Mouse (Mus musculus) heart, embryonic 13.5 days (tissue): ENCODE measurements around the gene Yaf2. TPM values are rescaled to one million over a fixed set of nuclear protein-coding genes. Genes with fewer than 3 reads are reported as not detected.
A peak's percentile ranks its signal among the peaks of the same experiment; 100 is the strongest.

Experiments used
- ATAC-seq: fragments of 200-750 bp; cut with Nextera tagmentation; 2 replicates; pipeline ENCODE4 v1.8.0; 2017; ENCODE audit warnings: moderate TSS enrichment; ENCODE audit not compliant: insufficient number of reproducible peaks, low FRiP score, low TSS enrichment; ENCODE audit errors: extremely low read depth
- H3K27ac ChIP-seq: fragments of 300-500 bp; sonication (generic); replicated peaks from 2 replicates; pipeline ENCODE4 v1.5.1; 2015; ENCODE audit warnings: moderate library complexity, mild to moderate bottlenecking, inconsistent platforms
- H3K27me3 ChIP-seq: fragments of 300-500 bp; sonication (generic); replicated peaks from 2 replicates; pipeline ENCODE4 v1.6.1; 2015; ENCODE audit warnings: mild to moderate bottlenecking, inconsistent platforms
- H3K36me3 ChIP-seq: fragments of 300-500 bp; sonication (generic); 2 replicates; pipeline ENCODE4 v1.6.1; 2015; ENCODE audit warnings: mild to moderate bottlenecking, inconsistent platforms
- H3K4me1 ChIP-seq: fragments of 300-500 bp; sonication (generic); 2 replicates; pipeline ENCODE4 v1.6.1; 2015; ENCODE audit warnings: inconsistent platforms
- H3K4me2 ChIP-seq: fragments of 300-500 bp; sonication (generic); 2 replicates; pipeline ENCODE4 v1.6.1; 2015; ENCODE audit warnings: inconsistent platforms, mild to moderate bottlenecking, moderate library complexity
- H3K4me3 ChIP-seq: fragments of 300-500 bp; sonication (generic); 2 replicates; pipeline ENCODE4 v1.5.1; 2015; ENCODE audit warnings: moderate library complexity, mild to moderate bottlenecking, inconsistent platforms
- H3K9ac ChIP-seq: fragments of 300-500 bp; sonication (generic); 2 replicates; pipeline ENCODE4 v1.6.1; 2015; ENCODE audit warnings: inconsistent platforms, mild to moderate bottlenecking, moderate library complexity
- H3K9me3 ChIP-seq: fragments of 300-500 bp; sonication (generic); 2 replicates; pipeline ENCODE4 v1.6.1; 2016; ENCODE audit warnings: inconsistent platforms
- WGBS: fragments of 180-500 bp; shearing (Covaris S2); methylation state at CpG from one replicate; pipeline ENCODE4 v1.1.7; 2015; ENCODE audit warnings: mixed read lengths; 5-methylcytosine and 5-hydroxymethylcytosine counted together
- polyA plus RNA-seq: library from polyadenylated mRNA; unstranded; fragments of >200 nt; fragmentation: Nextera tagmentation; extraction: Ambion mirVana; gene quantifications from 2 replicates; pipeline ENCODE4 v1.2.1, GENCODE M21; 2015

Gene Yaf2
- polyA plus RNA-seq, 1 experiment from 2014 or later = 80.0 TPM

- H3K4me2 ChIP-seq = no peak overlapping the region
- H3K36me3 ChIP-seq = peaks cover 58% of the 10 kb centered on the region
- H3K27me3 ChIP-seq = no peaks in the 10 kb centered on the region
- H3K4me1 ChIP-seq = no peaks in the 10 kb centered on the region
- H3K9ac ChIP-seq = no peak overlapping the region
- 79% methylated on average over 6 of the region's 6 CpGs for WGBS
- no peak overlapping the region for H3K27ac ChIP-seq
- no peak overlapping the region for H3K4me3 ChIP-seq
- no peaks in the 10 kb centered on the region for H3K9me3 ChIP-seq
- ATAC-seq = no peak
Measured at GRCm38 (mm10) chr15:93284326-93284725, 52.4 kb downstream of the Yaf2 start.

GRCm38 (mm10) chr15:93283349-93283748 is 53.4 kb downstream of the Yaf2 start:
- ATAC-seq = no peak
- Histone ChIP-seq H3K36me3 (peaks cover 52% of the 10 kb centered on the region), H3K27me3 (no peaks in the 10 kb centered on the region), H3K9me3 (no peaks in the 10 kb centered on the region), H3K27ac (no peak overlapping the region), H3K4me3 (no peak overlapping the region), H3K4me1 (no peaks in the 10 kb centered on the region), H3K9ac (no peak overlapping the region), H3K4me2 (no peak overlapping the region)
- 77% methylated on average over 11 of the region's 11 CpGs for WGBS

GRCm38 (mm10) chr15:93276276-93276675 is 60.5 kb downstream of the Yaf2 start:
- H3K9me3 ChIP-seq = no peaks in the 10 kb centered on the region
- ATAC-seq = no peak
- peaks cover 35% of the 10 kb centered on the region for H3K4me1 ChIP-seq
- H3K4me3 ChIP-seq = peak overlapping the region; percentile 82
- H3K27me3 ChIP-seq = no peaks in the 10 kb centered on the region
- 5% methylated on average over 14 of the region's 14 CpGs for WGBS
- H3K9ac ChIP-seq = peak overlapping the region; percentile 76
- peak overlapping the region; percentile 82 for H3K27ac ChIP-seq
- peaks cover 19% of the 10 kb centered on the region for H3K36me3 ChIP-seq
- peak overlapping the region; percentile 99 for H3K4me2 ChIP-seq

GRCm38 (mm10) chr15:93275623-93276022 is 61.1 kb downstream of the Yaf2 start:
- WGBS = under 1% methylated on average over 21 of the region's 21 CpGs
- no peaks in the 10 kb centered on the region for H3K27me3 ChIP-seq
- H3K27ac ChIP-seq = peak overlapping the region; percentile 82
- H3K9me3 ChIP-seq = no peaks in the 10 kb centered on the region
- peaks cover 12% of the 10 kb centered on the region for H3K36me3 ChIP-seq
- ATAC-seq = no peak
- peak overlapping the region; percentile 76 for H3K9ac ChIP-seq
- peak overlapping the region; percentile 82 for H3K4me3 ChIP-seq
- H3K4me2 ChIP-seq = peak overlapping the region; percentile 99
- H3K4me1 ChIP-seq = peaks cover 36% of the 10 kb centered on the region

GRCm38 (mm10) chr15:93274679-93275583 is 61.8 kb downstream of the Yaf2 start, which contains the start of gene Gxylt1:
Gene Gxylt1 (minus strand): TSS chr15:93275179.
- H3K36me3 ChIP-seq = peaks cover 11% of the 10 kb centered on the region
- peak within 1 kb of the TSS; percentile 88 for H3K27ac ChIP-seq
- H3K4me3 ChIP-seq = peak within 1 kb of the TSS; percentile 82
- peak within 1 kb of the TSS; percentile 93 for H3K9ac ChIP-seq
- under 1% methylated on average over 62 of the region's 93 CpGs for WGBS
- H3K9me3 ChIP-seq = no peaks in the 10 kb centered on the region
- H3K27me3 ChIP-seq = no peaks in the 10 kb centered on the region
- H3K4me2 ChIP-seq = peak within 1 kb of the TSS; percentile 99
- peaks cover 39% of the 10 kb centered on the region for H3K4me1 ChIP-seq
- peak; percentile 99 for ATAC-seq

- peak overlapping the region; percentile 93 for H3K9ac ChIP-seq
- WGBS = 42% methylated on average over 19 of the region's 19 CpGs
- H3K27ac ChIP-seq = peak overlapping the region; percentile 88
- peak overlapping the region; percentile 86 for H3K4me2 ChIP-seq
- H3K4me3 ChIP-seq = peak overlapping the region; percentile 82
- no peaks in the 10 kb centered on the region for H3K9me3 ChIP-seq
- H3K4me1 ChIP-seq = peaks cover 39% of the 10 kb centered on the region
- H3K27me3 ChIP-seq = no peaks in the 10 kb centered on the region
- peaks cover 9% of the 10 kb centered on the region for H3K36me3 ChIP-seq
- ATAC-seq = no peak
Measured at GRCm38 (mm10) chr15:93273788-93274678, 62.7 kb downstream of the Yaf2 start.

GRCm38 (mm10) chr15:93272948-93273347 is 63.8 kb downstream of the Yaf2 start:
- H3K9ac ChIP-seq = peak overlapping the region; percentile 29; the same call in 1 of the 2 replicates
- peak overlapping the region; percentile 86 for H3K4me2 ChIP-seq
- peaks cover 39% of the 10 kb centered on the region for H3K4me1 ChIP-seq
- H3K36me3 ChIP-seq = peaks cover 8% of the 10 kb centered on the region
- no peak overlapping the region for H3K27ac ChIP-seq
- WGBS = 64% methylated on average over 9 of the region's 9 CpGs
- no peaks in the 10 kb centered on the region for H3K9me3 ChIP-seq
- no peak overlapping the region for H3K4me3 ChIP-seq
- H3K27me3 ChIP-seq = no peaks in the 10 kb centered on the region
- no peak for ATAC-seq

- Histone ChIP-seq H3K27ac (no peak overlapping the region), H3K4me2 (no peak overlapping the region), H3K4me3 (no peak overlapping the region), H3K36me3 (peaks cover 8% of the 10 kb centered on the region), H3K9me3 (no peaks in the 10 kb centered on the region), H3K9ac (no peak overlapping the region), H3K27me3 (no peaks in the 10 kb centered on the region), H3K4me1 (peaks cover 35% of the 10 kb centered on the region)
- WGBS = 73% methylated on average over 9 of the region's 9 CpGs
- no peak for ATAC-seq
Measured at GRCm38 (mm10) chr15:93270289-93270855, 66.4 kb downstream of the Yaf2 start.

GRCm38 (mm10) chr15:93269572-93269971 is 67.2 kb downstream of the Yaf2 start:
- Histone ChIP-seq H3K27me3 (no peaks in the 10 kb centered on the region), H3K4me1 (peaks cover 35% of the 10 kb centered on the region), H3K9me3 (no peaks in the 10 kb centered on the region), H3K27ac (no peak overlapping the region), H3K4me3 (no peak overlapping the region), H3K4me2 (no peak overlapping the region), H3K36me3 (peaks cover 8% of the 10 kb centered on the region), H3K9ac (no peak overlapping the region)
- ATAC-seq = no peak
- 91% methylated on average over 7 of the region's 7 CpGs for WGBS

GRCm38 (mm10) chr15:93268001-93268400 is 68.7 kb downstream of the Yaf2 start:
- H3K27me3 ChIP-seq = no peaks in the 10 kb centered on the region
- 94% methylated on average over 1 of the region's 1 CpGs for WGBS
- no peak overlapping the region for H3K4me2 ChIP-seq
- no peak overlapping the region for H3K27ac ChIP-seq
- ATAC-seq = no peak
- no peaks in the 10 kb centered on the region for H3K9me3 ChIP-seq
- no peak overlapping the region for H3K4me3 ChIP-seq
- H3K4me1 ChIP-seq = peaks cover 29% of the 10 kb centered on the region
- H3K36me3 ChIP-seq = peaks cover 8% of the 10 kb centered on the region
- no peak overlapping the region for H3K9ac ChIP-seq

- Histone ChIP-seq H3K36me3 (peaks cover 8% of the 10 kb centered on the region), H3K4me3 (no peak overlapping the region), H3K9me3 (no peaks in the 10 kb centered on the region), H3K4me2 (no peak overlapping the region), H3K9ac (no peak overlapping the region), H3K27ac (no peak overlapping the region), H3K27me3 (no peaks in the 10 kb centered on the region), H3K4me1 (peaks cover 25% of the 10 kb centered on the region)
- no peak for ATAC-seq
- WGBS = 79% methylated on average over 8 of the region's 8 CpGs
Measured at GRCm38 (mm10) chr15:93267479-93267878, 69.3 kb downstream of the Yaf2 start.
